Mouse (Mus musculus) liver, embryonic 14.5 days (tissue): Measurements from ENCODE around the gene Mdc1.

Experiments
- CTCF ChIP-seq: IDR thresholded peaks from 2 replicates; pipeline ENCODE4 v1.5.1; 2016; ENCODE audit warnings: antibody characterized with exemption, low read depth, control low read depth
- EP300 ChIP-seq: IDR thresholded peaks from 2 replicates; pipeline ENCODE4 v1.6.1; 2016; ENCODE audit warnings: antibody characterized with exemption, low read depth

- TF ChIP-seq CTCF (no peak), EP300 (no peak)
Measured at GRCm38 (mm10) chr17:35842006-35842405, 691 bp downstream of the Mdc1 start.
